Mouse (Mus musculus) liver, adult 2 months (tissue): ENCODE results near the gene Tead1.

Experiments
- CTCF ChIP-seq: fragments of 200-500 bp; IDR thresholded peaks from 2 replicates; pipeline ENCODE4 v1.5.1; 2011; ENCODE audit warnings: low read depth, low read length, control low read depth
- POLR2A ChIP-seq: fragments of 200-500 bp; IDR thresholded peaks from 2 replicates; pipeline ENCODE4 v1.6.1; 2011; ENCODE audit warnings: low read length, control low read depth; ENCODE audit not compliant: insufficient read depth; ENCODE audit errors: extremely low read depth

DNA sequence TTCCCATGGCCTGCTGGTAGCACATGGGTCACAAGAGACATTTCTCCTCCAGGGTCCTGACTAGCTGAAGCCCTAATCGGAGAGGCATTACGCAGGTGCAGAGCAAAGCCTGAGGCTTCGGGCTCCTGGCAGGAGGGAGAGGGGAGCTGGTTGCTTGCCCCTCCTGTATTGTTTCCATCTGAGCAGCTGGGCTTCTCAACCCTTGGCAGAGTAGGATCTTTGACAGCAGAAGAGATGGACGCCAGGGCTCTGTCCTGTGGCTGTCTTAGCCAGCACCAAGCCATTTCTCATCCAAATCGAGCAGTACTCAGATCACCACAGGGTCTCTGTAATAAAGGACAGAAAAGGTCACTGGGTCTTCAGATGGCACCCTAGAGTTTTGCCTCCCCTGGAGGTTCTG is 97.6 kb downstream of the Tead1 start:
- TF ChIP-seq CTCF = no peak
- no peak for TF ChIP-seq POLR2A
